Mouse (Mus musculus) midbrain, postnatal 0 days (tissue): Measurements from ENCODE around the gene Myo7a. TPM values are rescaled to one million over a fixed set of nuclear protein-coding genes. Genes with fewer than 3 reads are reported as not detected.

Experiments
- ATAC-seq: fragments of 200-750 bp; cut with Nextera tagmentation; 2 replicates; pipeline ENCODE4 v1.8.0; 2017; ENCODE audit warnings: moderate number of reproducible peaks, mild to moderate bottlenecking, moderate TSS enrichment, moderate library complexity; ENCODE audit not compliant: low FRiP score
- DNase-seq: peaks from one replicate; pipeline ENCODE4 v3.0.0-alpha.2; 2015; ENCODE audit warnings: low spot score
- H3K27ac ChIP-seq: fragments of 300-500 bp; sonication (generic); 2 replicates; pipeline ENCODE4 v1.5.1; 2014; ENCODE audit warnings: low read depth, mild to moderate bottlenecking, low read length, mixed read lengths
- H3K27me3 ChIP-seq: fragments of 300-500 bp; sonication (generic); 2 replicates; pipeline ENCODE4 v1.6.1; 2014; ENCODE audit warnings: low read length, control low read depth, mixed read lengths; ENCODE audit not compliant: insufficient read depth
- H3K36me3 ChIP-seq: fragments of 300-500 bp; sonication (generic); 2 replicates; pipeline ENCODE4 v1.6.1; 2014; ENCODE audit warnings: low read length, control low read depth, mixed read lengths; ENCODE audit not compliant: insufficient read depth
- H3K4me1 ChIP-seq: fragments of 300-500 bp; sonication (generic); 2 replicates; pipeline ENCODE4 v1.6.1; 2014; ENCODE audit warnings: mild to moderate bottlenecking, control low read depth, antibody characterized with exemption, low read length, mixed read lengths; ENCODE audit not compliant: insufficient read depth
- H3K4me2 ChIP-seq: fragments of 300-500 bp; sonication (generic); 2 replicates; pipeline ENCODE4 v1.6.1; 2014; ENCODE audit warnings: low read depth, mild to moderate bottlenecking, low read length, mixed read lengths; ENCODE audit not compliant: poor library complexity, severe bottlenecking
- H3K4me3 ChIP-seq: fragments of 300-500 bp; sonication (generic); 2 replicates; pipeline ENCODE4 v1.5.1; 2014; ENCODE audit warnings: low read depth, mild to moderate bottlenecking, low read length, moderate library complexity
- H3K9ac ChIP-seq: fragments of 300-500 bp; sonication (generic); replicated peaks from 2 replicates; pipeline ENCODE4 v1.6.1; 2014; ENCODE audit warnings: mild to moderate bottlenecking, low read length, moderate library complexity, mixed read lengths; ENCODE audit not compliant: poor library complexity, severe bottlenecking
- H3K9me3 ChIP-seq: fragments of 300-500 bp; sonication (generic); 2 replicates; pipeline ENCODE4 v1.6.1; 2016; ENCODE audit warnings: low read length, control low read depth
- CTCF ChIP-seq: IDR thresholded peaks from 2 replicates; pipeline ENCODE4 v1.5.1; 2016; ENCODE audit warnings: antibody characterized with exemption, mild to moderate bottlenecking
- WGBS: fragments of 180-500 bp; shearing (Covaris S2); extraction: QIAGEN DNeasy Blood & Tissue Kit; methylation state at CpG from one replicate; pipeline ENCODE4 v1.1.7; 2014; 5-methylcytosine and 5-hydroxymethylcytosine counted together
- polyA plus RNA-seq: library from polyadenylated mRNA; unstranded; fragments of >200 nt; fragmentation: Nextera tagmentation; extraction: Ambion mirVana; gene quantifications from 2 replicates; pipeline ENCODE4 v1.2.1, GENCODE M21; 2015
- total RNA-seq: library from RNA; depleted of rRNA; stranded (reverse); fragments of >200 nt; gene quantifications from 2 replicates; pipeline ENCODE4 v1.2.3, GENCODE M21; 2014

Myo7a gene
- total and polyA plus RNA-seq, 2 experiments from 2014 or later, result 14.6 to 74.3 TPM

- DNase-seq (no peak), ATAC-seq (no peak)
- Histone ChIP-seq H3K4me3 (no peak overlapping the region), H3K9me3 (no peaks in the 10 kb centered on the region), H3K4me1 (no peaks in the 10 kb centered on the region), H3K36me3 (peaks cover 6% of the 10 kb centered on the region; the same call in 1 of the 2 replicates), H3K27me3 (no peaks in the 10 kb centered on the region), H3K27ac (no peak overlapping the region), H3K4me2 (no peak overlapping the region), H3K9ac (no peak overlapping the region)
- no peak for TF ChIP-seq CTCF
- 37% methylated on average over 2 of the region's 2 CpGs for WGBS
Observed at GRCm38 (mm10) chr7:98140597-98140996, 21.3 kb upstream of the Myo7a start.

GRCm38 (mm10) chr7:98139216-98139615 lies 19.9 kb upstream of the Myo7a start:
- Histone ChIP-seq H3K27ac (no peak overlapping the region), H3K9ac (no peak overlapping the region), H3K4me1 (no peaks in the 10 kb centered on the region), H3K9me3 (no peaks in the 10 kb centered on the region), H3K27me3 (no peaks in the 10 kb centered on the region), H3K4me3 (no peak overlapping the region), H3K36me3 (peaks cover under 1% of the 10 kb centered on the region; the same call in 1 of the 2 replicates), H3K4me2 (no peak overlapping the region)
- 22% methylated on average over 9 of the region's 9 CpGs for WGBS
- no peak for DNase-seq
- no peak for TF ChIP-seq CTCF
- ATAC-seq, result no peak

GRCm38 (mm10) chr7:98137995-98138394 lies 18.7 kb upstream of the Myo7a start:
- ATAC-seq (no peak), DNase-seq (no peak)

GRCm38 (mm10) chr7:98137583-98137982 lies 18.3 kb upstream of the Myo7a start:
- WGBS, result 32% methylated on average over 3 of the region's 3 CpGs
- H3K9ac ChIP-seq, result no peak overlapping the region
- no peak overlapping the region for H3K4me2 ChIP-seq
- no peaks in the 10 kb centered on the region for H3K27me3 ChIP-seq
- DNase-seq (no peak), ATAC-seq (no peak; the same call in 1 of the 2 replicates)
- H3K36me3 ChIP-seq, result peaks cover 2% of the 10 kb centered on the region
- TF ChIP-seq CTCF, result no peak
- H3K27ac ChIP-seq, result no peak overlapping the region
- H3K4me1 ChIP-seq, result no peaks in the 10 kb centered on the region
- H3K4me3 ChIP-seq, result no peak overlapping the region
- H3K9me3 ChIP-seq, result no peaks in the 10 kb centered on the region

More at GRCm38 (mm10) chr7:98137995-98138394, 18.7 kb upstream of the Myo7a start:
- no peaks in the 10 kb centered on the region for H3K36me3 ChIP-seq
- no peaks in the 10 kb centered on the region for H3K9me3 ChIP-seq
- no peak overlapping the region for H3K4me2 ChIP-seq
- no peaks in the 10 kb centered on the region for H3K4me1 ChIP-seq
- WGBS, result 81% methylated on average over 2 of the region's 2 CpGs
- no peak overlapping the region for H3K4me3 ChIP-seq
- no peak for TF ChIP-seq CTCF
- H3K27me3 ChIP-seq, result no peaks in the 10 kb centered on the region
- no peak overlapping the region for H3K9ac ChIP-seq
- no peak overlapping the region for H3K27ac ChIP-seq

- Histone ChIP-seq H3K27me3 (no peaks in the 10 kb centered on the region), H3K4me1 (no peaks in the 10 kb centered on the region)
Observed at GRCm38 (mm10) chr7:98131751-98132150, 12.4 kb upstream of the Myo7a start.

GRCm38 (mm10) chr7:98125473-98125872 lies 6.1 kb upstream of the Myo7a start:
- H3K27me3 ChIP-seq, result no peaks in the 10 kb centered on the region
- TF ChIP-seq CTCF, result peak; percentile 50
- H3K9ac ChIP-seq, result no peak overlapping the region
- no peak overlapping the region for H3K4me2 ChIP-seq
- 44% methylated on average over 5 of the region's 5 CpGs for WGBS
- no peaks in the 10 kb centered on the region for H3K9me3 ChIP-seq
- H3K4me3 ChIP-seq, result no peak overlapping the region
- no peak overlapping the region for H3K27ac ChIP-seq
- H3K36me3 ChIP-seq, result peaks cover 49% of the 10 kb centered on the region
- ATAC-seq (no peak), DNase-seq (no peak)
- no peaks in the 10 kb centered on the region for H3K4me1 ChIP-seq

More at GRCm38 (mm10) chr7:98131751-98132150, 12.4 kb upstream of the Myo7a start:
- Histone ChIP-seq H3K4me2 (no peak overlapping the region), H3K4me3 (no peak overlapping the region), H3K9ac (no peak overlapping the region), H3K27ac (no peak overlapping the region), H3K36me3 (peaks cover 40% of the 10 kb centered on the region), H3K9me3 (no peaks in the 10 kb centered on the region)
- DNase-seq (no peak), ATAC-seq (no peak)
- TF ChIP-seq CTCF, result 0 out of 2 replicates have a peak, but pooled peaks have one; percentile 13
- WGBS, result 97% methylated on average over 8 of the region's 8 CpGs
